Mouse (Mus musculus) forebrain, embryonic 16.5 days (tissue): ENCODE results near the gene Lef1. TPM values are rescaled to one million over a fixed set of nuclear protein-coding genes. Genes with fewer than 3 reads are reported as not detected.

ENCODE experiments used
- ATAC-seq: fragments of 200-750 bp; cut with Nextera tagmentation; 2 replicates; pipeline ENCODE4 v1.8.0; 2017; ENCODE audit warnings: mild to moderate bottlenecking, moderate library complexity
- H3K27ac ChIP-seq: fragments of 300-500 bp; sonication (generic); 2 replicates; pipeline ENCODE4 v1.5.1; 2014; ENCODE audit warnings: low read length, control low read depth
- H3K27me3 ChIP-seq: fragments of 300-500 bp; sonication (generic); replicated peaks from 2 replicates; pipeline ENCODE4 v1.6.1; 2014; ENCODE audit warnings: low read length; ENCODE audit not compliant: control insufficient read depth, insufficient read depth
- H3K36me3 ChIP-seq: fragments of 300-500 bp; sonication (generic); 2 replicates; pipeline ENCODE4 v1.6.1; 2014; ENCODE audit not compliant: control insufficient read depth, insufficient read depth
- H3K4me1 ChIP-seq: fragments of 300-500 bp; sonication (generic); replicated peaks from 2 replicates; pipeline ENCODE4 v1.6.1; 2014; ENCODE audit warnings: low read length; ENCODE audit not compliant: control insufficient read depth, insufficient read depth
- H3K4me2 ChIP-seq: fragments of 300-500 bp; sonication (generic); 2 replicates; pipeline ENCODE4 v1.6.1; 2014; ENCODE audit warnings: mild to moderate bottlenecking, low read length, control low read depth
- H3K4me3 ChIP-seq: fragments of 300-500 bp; sonication (generic); replicated peaks from 2 replicates; pipeline ENCODE4 v1.5.1; 2014; ENCODE audit warnings: mild to moderate bottlenecking, low read length, control low read depth
- H3K9ac ChIP-seq: fragments of 300-500 bp; sonication (generic); replicated peaks from 2 replicates; pipeline ENCODE4 v1.6.1; 2014; ENCODE audit warnings: low read depth, low read length, control low read depth
- H3K9me3 ChIP-seq: fragments of 300-500 bp; sonication (generic); 2 replicates; pipeline ENCODE4 v1.6.1; 2016; ENCODE audit warnings: low read length; ENCODE audit not compliant: control insufficient read depth
- WGBS: fragments of 180-500 bp; shearing (Covaris S2); extraction: QIAGEN DNeasy Blood & Tissue Kit; methylation state at CpG from one replicate; pipeline ENCODE4 v1.1.7; 2014; 5-methylcytosine and 5-hydroxymethylcytosine counted together
- polyA plus RNA-seq: library from polyadenylated mRNA; unstranded; fragments of >200 nt; fragmentation: Nextera tagmentation; extraction: Ambion mirVana; gene quantifications from 2 replicates; pipeline ENCODE4 v1.2.1, GENCODE M21; 2015

Gene Lef1
- polyA plus RNA-seq, 1 experiment from 2014 or later, result 12.1 TPM

GRCm38 (mm10) chr3:131208265-131208891 is 98.1 kb downstream of the Lef1 start:
- ATAC-seq, result no peak
- Histone ChIP-seq H3K36me3 (no peaks in the 10 kb centered on the region), H3K9me3 (no peaks in the 10 kb centered on the region), H3K27ac (no peak overlapping the region), H3K27me3 (no peaks in the 10 kb centered on the region), H3K4me3 (no peak overlapping the region), H3K9ac (no peak overlapping the region), H3K4me1 (no peaks in the 10 kb centered on the region), H3K4me2 (no peak overlapping the region)
- WGBS, result 57% methylated on average over 13 of the region's 13 CpGs

- WGBS, result 88% methylated on average over 7 of the region's 7 CpGs
- Histone ChIP-seq H3K4me1 (no peaks in the 10 kb centered on the region), H3K36me3 (no peaks in the 10 kb centered on the region), H3K9me3 (no peaks in the 10 kb centered on the region), H3K27me3 (no peaks in the 10 kb centered on the region), H3K27ac (no peak overlapping the region), H3K4me2 (no peak overlapping the region), H3K4me3 (no peak overlapping the region), H3K9ac (no peak overlapping the region)
- ATAC-seq, result no peak
These were observed 101.9 kb downstream of the Lef1 start for GRCm38 (mm10) chr3:131212200-131212599.

DNA sequence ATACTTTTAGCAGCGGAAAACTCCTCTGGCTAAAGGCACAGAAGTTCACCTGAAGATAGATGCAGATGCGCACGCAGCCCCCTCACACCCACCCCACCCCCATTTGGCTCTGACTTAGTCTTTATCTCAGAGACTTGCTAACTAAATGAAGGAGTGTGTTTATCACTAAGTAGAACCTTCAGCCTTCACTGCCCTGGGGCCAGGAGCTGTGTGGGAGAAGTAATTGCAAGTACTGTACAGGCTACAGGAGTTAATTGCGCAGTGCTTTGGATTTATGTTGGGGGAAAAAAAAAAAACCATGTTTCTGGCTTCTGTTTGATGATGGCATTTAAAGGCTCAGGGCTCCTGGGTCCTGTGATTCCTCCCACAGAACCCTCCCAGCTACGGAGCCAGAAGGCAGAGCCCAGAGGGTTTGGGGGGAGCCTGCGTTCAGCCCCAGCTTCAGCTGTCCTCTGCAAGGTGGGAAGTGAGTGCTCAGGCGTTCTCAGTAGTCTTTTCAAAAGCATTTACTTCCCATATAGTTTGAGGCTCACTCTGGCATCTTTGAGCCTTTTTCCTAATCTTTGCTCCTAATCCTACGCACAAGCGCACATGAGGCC is 103.9 kb downstream of the Lef1 start:
- no peaks in the 10 kb centered on the region for H3K9me3 ChIP-seq
- no peak overlapping the region for H3K4me3 ChIP-seq
- ATAC-seq, result no peak
- no peaks in the 10 kb centered on the region for H3K4me1 ChIP-seq
- no peaks in the 10 kb centered on the region for H3K36me3 ChIP-seq
- H3K9ac ChIP-seq, result no peak overlapping the region
- 92% methylated on average over 9 of the region's 9 CpGs for WGBS
- H3K27ac ChIP-seq, result no peak overlapping the region
- H3K27me3 ChIP-seq, result no peaks in the 10 kb centered on the region
- no peak overlapping the region for H3K4me2 ChIP-seq

GRCm38 (mm10) chr3:131214841-131215240 is 104.6 kb downstream of the Lef1 start:
- H3K36me3 ChIP-seq, result no peaks in the 10 kb centered on the region
- H3K4me2 ChIP-seq, result no peak overlapping the region
- H3K27ac ChIP-seq, result no peak overlapping the region
- H3K9me3 ChIP-seq, result no peaks in the 10 kb centered on the region
- H3K4me1 ChIP-seq, result no peaks in the 10 kb centered on the region
- ATAC-seq, result no peak
- no peaks in the 10 kb centered on the region for H3K27me3 ChIP-seq
- no peak overlapping the region for H3K9ac ChIP-seq
- 72% methylated on average over 9 of the region's 9 CpGs for WGBS
- no peak overlapping the region for H3K4me3 ChIP-seq

DNA sequence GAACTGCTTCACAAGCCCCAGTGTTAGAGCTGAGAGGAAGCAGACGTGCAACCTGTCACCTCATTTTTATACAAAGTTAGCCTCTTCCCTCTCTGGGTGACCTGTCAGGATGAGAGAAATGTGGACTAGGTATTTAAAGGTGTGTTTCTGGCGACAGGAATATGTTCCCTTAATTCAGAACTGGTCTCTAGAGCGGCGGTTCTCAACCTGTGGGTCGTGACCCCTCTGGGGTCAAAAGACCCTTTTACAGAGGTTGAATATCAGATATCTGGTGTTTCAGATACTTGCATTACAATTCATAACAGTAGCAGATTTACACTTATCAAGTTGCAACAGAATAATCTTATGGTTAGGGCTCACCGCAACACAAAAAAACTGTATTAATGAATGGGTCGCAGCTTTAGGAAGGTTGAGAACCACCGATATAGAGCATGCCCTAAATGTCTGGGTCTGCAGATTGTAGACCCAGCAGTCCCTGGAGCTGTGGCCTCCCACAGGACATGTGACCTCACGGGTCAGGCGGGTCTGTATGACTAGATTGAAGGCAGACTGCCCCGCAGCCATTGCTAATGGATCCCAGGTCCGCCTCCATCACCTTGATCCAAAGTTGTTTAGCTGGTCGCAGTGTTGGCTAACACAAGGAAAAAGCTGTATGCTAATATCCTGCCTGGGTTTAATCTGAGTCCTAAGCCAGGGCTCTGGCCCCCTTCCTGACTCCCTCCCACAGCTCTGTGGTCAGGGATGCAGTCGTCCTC is 108.5 kb downstream of the Lef1 start:
- no peak overlapping the region for H3K4me3 ChIP-seq
- H3K4me1 ChIP-seq, result no peaks in the 10 kb centered on the region
- WGBS, result 90% methylated on average over 14 of the region's 14 CpGs
- no peak overlapping the region for H3K27ac ChIP-seq
- H3K36me3 ChIP-seq, result no peaks in the 10 kb centered on the region
- no peaks in the 10 kb centered on the region for H3K27me3 ChIP-seq
- H3K9ac ChIP-seq, result no peak overlapping the region
- no peak for ATAC-seq
- H3K4me2 ChIP-seq, result no peak overlapping the region
- no peaks in the 10 kb centered on the region for H3K9me3 ChIP-seq

DNA sequence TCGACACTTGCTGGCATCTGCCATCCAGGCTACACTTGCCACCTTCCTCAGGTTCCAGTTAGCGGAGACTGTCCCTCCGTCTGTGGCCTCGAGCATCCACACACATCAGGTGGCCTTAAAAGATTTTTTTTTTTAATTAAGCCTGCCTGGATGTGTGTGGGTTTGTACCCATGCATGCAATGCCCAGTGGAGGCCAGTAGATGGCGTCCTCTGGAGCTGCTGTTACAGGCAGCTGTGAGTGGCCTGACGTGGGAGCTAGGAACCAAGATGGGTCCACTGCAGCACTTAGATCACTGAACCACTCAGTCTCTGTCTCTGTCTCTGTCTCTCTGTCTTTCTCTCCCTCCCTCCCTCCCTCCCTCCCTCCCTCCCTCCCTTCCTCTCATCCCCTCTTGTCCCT is 117.8 kb downstream of the Lef1 start:
- no peaks in the 10 kb centered on the region for H3K27me3 ChIP-seq
- no peak for ATAC-seq
- no peaks in the 10 kb centered on the region for H3K36me3 ChIP-seq
- WGBS, result 64% methylated on average over 6 of the region's 6 CpGs
- H3K27ac ChIP-seq, result no peak overlapping the region
- H3K4me2 ChIP-seq, result no peak overlapping the region
- H3K4me1 ChIP-seq, result no peaks in the 10 kb centered on the region
- H3K9me3 ChIP-seq, result no peaks in the 10 kb centered on the region
- no peak overlapping the region for H3K4me3 ChIP-seq
- no peak overlapping the region for H3K9ac ChIP-seq

GRCm38 (mm10) chr3:131237061-131237460 is 126.8 kb downstream of the Lef1 start:
- Histone ChIP-seq H3K4me1 (no peaks in the 10 kb centered on the region), H3K4me3 (no peak overlapping the region), H3K27ac (no peak overlapping the region), H3K9ac (no peak overlapping the region), H3K36me3 (no peaks in the 10 kb centered on the region), H3K4me2 (no peak overlapping the region), H3K27me3 (no peaks in the 10 kb centered on the region), H3K9me3 (no peaks in the 10 kb centered on the region)
- 80% methylated on average over 6 of the region's 6 CpGs for WGBS
- no peak for ATAC-seq

DNA sequence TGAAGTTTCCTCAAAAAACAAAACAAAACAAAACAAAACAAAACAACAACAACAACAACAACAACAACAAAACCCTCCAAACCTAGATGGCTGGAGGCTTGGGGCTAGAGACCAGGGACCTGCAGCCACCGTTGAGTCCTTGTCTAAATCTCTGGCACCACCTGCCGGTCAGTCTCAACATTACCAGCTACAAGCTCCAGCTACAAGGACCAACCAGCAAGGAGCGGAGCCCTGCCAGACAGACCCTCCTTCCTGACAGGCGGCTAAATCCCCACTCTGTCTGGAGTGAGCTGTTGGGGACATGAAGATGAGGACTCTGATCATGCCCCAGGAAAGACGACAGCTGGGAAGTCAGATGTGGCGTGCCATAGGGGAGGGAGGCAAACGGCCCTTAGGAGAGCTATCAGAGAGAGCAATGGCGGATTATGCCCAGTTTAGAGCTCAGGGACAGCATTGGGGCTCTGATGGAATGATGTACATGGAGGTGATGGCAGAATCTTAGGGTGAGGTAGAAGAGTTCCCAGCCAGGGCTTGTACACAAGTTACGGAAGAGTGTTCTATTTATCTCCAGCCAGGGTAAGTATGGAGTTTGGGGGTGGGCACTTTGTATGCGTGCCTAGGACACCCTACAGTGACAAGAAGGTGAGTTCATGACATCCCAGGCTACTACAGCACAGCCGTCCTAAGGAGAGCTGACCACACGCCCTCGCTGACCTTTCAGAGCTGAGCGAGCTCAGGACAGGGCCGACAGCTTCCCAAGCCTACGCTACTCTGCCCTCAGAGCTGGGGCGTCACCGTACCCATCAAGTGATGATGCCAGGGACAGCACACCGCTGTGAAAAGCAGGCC is 127.7 kb downstream of the Lef1 start:
- no peaks in the 10 kb centered on the region for H3K27me3 ChIP-seq
- ATAC-seq, result peak; percentile 92
- H3K4me2 ChIP-seq, result 0 out of 2 replicates have a peak overlapping the region, but pooled peaks have one; percentile 22
- WGBS, result 65% methylated on average over 19 of the region's 19 CpGs
- H3K36me3 ChIP-seq, result no peaks in the 10 kb centered on the region
- H3K9ac ChIP-seq, result no peak overlapping the region; the same call in 1 of the 2 replicates
- H3K4me1 ChIP-seq, result no peaks in the 10 kb centered on the region
- H3K9me3 ChIP-seq, result no peaks in the 10 kb centered on the region
- H3K27ac ChIP-seq, result no peak overlapping the region
- H3K4me3 ChIP-seq, result no peak overlapping the region
